Mouse (Mus musculus): ENCODE results near the gene Itga9. TPM values are rescaled to one million over a fixed set of nuclear protein-coding genes. Genes with fewer than 3 reads are reported as not detected.

Gene Itga9
- polyA plus RNA-seq, 1 experiment: 9.0 TPM

DNA sequence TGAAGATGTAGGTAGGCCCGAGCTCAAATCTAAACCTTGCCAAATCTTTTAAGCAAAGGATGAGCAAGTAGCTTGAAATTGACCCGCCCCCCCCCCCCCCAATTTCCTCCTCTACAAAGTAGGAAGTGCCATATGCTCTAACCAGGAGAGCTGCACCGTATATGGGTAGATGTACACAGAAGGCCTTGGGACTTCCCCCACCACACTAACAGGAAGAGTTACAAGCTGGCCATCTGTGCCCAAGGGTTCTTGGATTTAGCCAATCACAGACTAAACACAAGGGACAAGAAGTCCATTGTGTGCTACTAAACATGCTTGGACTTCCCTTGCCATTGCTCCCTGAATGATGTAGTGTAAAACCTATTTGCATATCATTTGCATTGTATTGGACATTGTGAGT lies 63.2 kb downstream of the Itga9 start:
- Histone ChIP-seq H3K36me3 (ENCODE audit: control insufficient read depth, insufficient read depth, low read length) (no peaks in the 10 kb centered on the region), H3K4me3 (ENCODE audit: control insufficient read depth, insufficient read depth, low read length) (no peak overlapping the region), H3K27me3 (ENCODE audit: control insufficient read depth, insufficient read depth, low read length) (no peaks in the 10 kb centered on the region; the same call in 1 of the 2 replicates), H3K4me1 (replicated peaks; ENCODE audit: control insufficient read depth, insufficient read depth, low read length) (peaks cover 14% of the 10 kb centered on the region), H3K27ac (ENCODE audit: control insufficient read depth, insufficient read depth, low read length) (no peak overlapping the region)
- DNase-seq: no peak
- 27% methylated on average over 3 of the region's 3 CpGs for WGBS
- no peak for TF ChIP-seq POLR2A (IDR thresholded peaks at IDR 0.05; ENCODE audit: control insufficient read depth, extremely low read depth, insufficient read depth, low read length, poor library complexity)
- no peak for TF ChIP-seq CTCF (IDR thresholded peaks at IDR 0.05; ENCODE audit: borderline replicate concordance, control insufficient read depth, extremely low read depth, insufficient read depth, low read length, poor library complexity)

DNA sequence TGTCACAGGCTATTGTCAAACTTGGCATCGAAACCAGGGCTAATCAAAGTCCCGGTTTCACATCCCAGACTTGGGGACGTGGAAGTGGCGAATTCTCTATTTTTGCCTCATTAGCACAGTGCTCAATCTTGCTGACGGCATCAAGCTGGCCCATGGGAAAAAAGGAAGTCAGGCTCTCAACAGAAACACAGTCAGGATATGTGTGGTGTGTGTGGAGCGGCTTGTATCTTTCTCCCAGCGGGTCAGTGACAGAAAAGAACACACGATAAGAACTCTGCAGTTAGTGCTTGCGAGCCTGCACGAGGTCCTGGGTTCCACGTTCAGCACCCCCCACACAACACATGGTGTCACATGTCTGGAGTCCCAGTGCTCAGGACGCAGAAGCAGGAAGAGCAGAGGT lies 67.8 kb downstream of the Itga9 start:
- no peaks in the 10 kb centered on the region for H3K27me3 ChIP-seq (ENCODE audit: control insufficient read depth, insufficient read depth, low read length)
- WGBS: 14% methylated on average over 12 of the region's 12 CpGs
- no peak overlapping the region for H3K4me3 ChIP-seq (ENCODE audit: control insufficient read depth, insufficient read depth, low read length)
- no peaks in the 10 kb centered on the region for H3K36me3 ChIP-seq (ENCODE audit: control insufficient read depth, insufficient read depth, low read length)
- TF ChIP-seq POLR2A (IDR thresholded peaks at IDR 0.05; ENCODE audit: control insufficient read depth, extremely low read depth, insufficient read depth, low read length, poor library complexity) (no peak), CTCF (IDR thresholded peaks at IDR 0.05; ENCODE audit: borderline replicate concordance, control insufficient read depth, extremely low read depth, insufficient read depth, low read length, poor library complexity) (no peak)
- H3K27ac ChIP-seq (ENCODE audit: control insufficient read depth, insufficient read depth, low read length): peak overlapping the region; percentile 11; the same call in 1 of the 2 replicates
- DNase-seq: no peak
- H3K4me1 ChIP-seq (replicated peaks; ENCODE audit: control insufficient read depth, insufficient read depth, low read length): peaks cover 37% of the 10 kb centered on the region

DNA sequence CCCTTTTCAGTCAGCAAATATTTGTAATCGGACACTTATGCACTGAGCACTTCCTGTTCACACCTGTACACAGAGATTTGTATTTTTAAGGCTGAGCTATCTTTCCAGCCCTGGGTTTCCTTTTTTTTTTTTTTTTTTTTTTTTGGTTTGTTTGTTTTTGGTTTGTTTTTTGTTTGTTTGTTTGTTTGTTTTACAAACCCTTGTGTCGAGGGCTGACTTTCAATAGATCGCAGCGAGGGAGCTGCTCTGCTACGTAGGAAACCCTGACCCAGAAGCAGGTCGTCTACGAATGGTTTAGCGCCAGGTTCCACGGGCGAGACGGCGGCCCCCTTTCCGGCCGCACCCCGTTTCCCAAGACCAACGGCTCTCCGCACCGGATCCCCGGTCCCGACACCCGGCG lies 68.3 kb downstream of the Itga9 start:
- peaks cover 35% of the 10 kb centered on the region for H3K4me1 ChIP-seq (replicated peaks; ENCODE audit: control insufficient read depth, insufficient read depth, low read length)
- H3K27me3 ChIP-seq (ENCODE audit: control insufficient read depth, insufficient read depth, low read length): no peaks in the 10 kb centered on the region
- WGBS: 85% methylated on average over 22 of the region's 22 CpGs
- no peaks in the 10 kb centered on the region for H3K36me3 ChIP-seq (ENCODE audit: control insufficient read depth, insufficient read depth, low read length)
- no peak overlapping the region for H3K27ac ChIP-seq (ENCODE audit: control insufficient read depth, insufficient read depth, low read length)
- no peak for DNase-seq
- no peak overlapping the region for H3K4me3 ChIP-seq (ENCODE audit: control insufficient read depth, insufficient read depth, low read length)
- TF ChIP-seq POLR2A (IDR thresholded peaks at IDR 0.05; ENCODE audit: control insufficient read depth, extremely low read depth, insufficient read depth, low read length, poor library complexity): no peak
- no peak for TF ChIP-seq CTCF (IDR thresholded peaks at IDR 0.05; ENCODE audit: borderline replicate concordance, control insufficient read depth, extremely low read depth, insufficient read depth, low read length, poor library complexity)

DNA sequence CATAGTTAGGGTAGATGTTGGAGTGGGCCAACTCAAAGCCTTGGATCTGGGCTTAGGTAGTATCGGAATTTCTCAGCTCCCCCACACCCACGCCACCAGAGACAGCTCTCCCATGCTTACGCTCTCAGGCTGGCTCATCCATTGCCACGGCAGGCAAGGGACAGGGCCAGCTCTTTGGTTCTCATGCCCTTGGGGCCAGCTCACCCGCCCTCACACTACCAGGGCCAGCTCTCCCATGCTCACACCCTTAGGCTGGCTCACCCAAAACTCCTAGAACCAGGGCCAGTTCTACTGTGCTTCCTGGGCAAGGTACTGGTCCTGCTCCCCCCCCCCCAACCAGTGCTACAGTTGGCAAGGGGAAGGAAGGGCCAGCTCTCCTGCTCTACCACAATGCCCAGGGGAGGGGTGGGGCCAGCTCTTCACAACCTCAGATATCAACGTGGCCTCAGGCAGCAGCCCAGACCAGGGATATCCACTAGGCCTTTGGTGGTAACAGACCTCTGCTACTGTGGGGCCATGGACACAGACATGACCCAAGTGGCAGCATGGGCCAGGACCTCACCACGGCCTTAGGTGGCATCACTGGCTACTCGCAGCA lies 69.2 kb downstream of the Itga9 start:
- TF ChIP-seq CTCF (IDR thresholded peaks at IDR 0.05; ENCODE audit: borderline replicate concordance, control insufficient read depth, extremely low read depth, insufficient read depth, low read length, poor library complexity) (no peak), POLR2A (IDR thresholded peaks at IDR 0.05; ENCODE audit: control insufficient read depth, extremely low read depth, insufficient read depth, low read length, poor library complexity) (no peak)
- Histone ChIP-seq H3K36me3 (ENCODE audit: control insufficient read depth, insufficient read depth, low read length) (no peaks in the 10 kb centered on the region), H3K27ac (ENCODE audit: control insufficient read depth, insufficient read depth, low read length) (no peak overlapping the region), H3K4me1 (replicated peaks; ENCODE audit: control insufficient read depth, insufficient read depth, low read length) (peaks cover 35% of the 10 kb centered on the region), H3K27me3 (ENCODE audit: control insufficient read depth, insufficient read depth, low read length) (no peaks in the 10 kb centered on the region), H3K4me3 (ENCODE audit: control insufficient read depth, insufficient read depth, low read length) (no peak overlapping the region)
- 85% methylated on average over 8 of the region's 8 CpGs for WGBS
- no peak for DNase-seq

DNA sequence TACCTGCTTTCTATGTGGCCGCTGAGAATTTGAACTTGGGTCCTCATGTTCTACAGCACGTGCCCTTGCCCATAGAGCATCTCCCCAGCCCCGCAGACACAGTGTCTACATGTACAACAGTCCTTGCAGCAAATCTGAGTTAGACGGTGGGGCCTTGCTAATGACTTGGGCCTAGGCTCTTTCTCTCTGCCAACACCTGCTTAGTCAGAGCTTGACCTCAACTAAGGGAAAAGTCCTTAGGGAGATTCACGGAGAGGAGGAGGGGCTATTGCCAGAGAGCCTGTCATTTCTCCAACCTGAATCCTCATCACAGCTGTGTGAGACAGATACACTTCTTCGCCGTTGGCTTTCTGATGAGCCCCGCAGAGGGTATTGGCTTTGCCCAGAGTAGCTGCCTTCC lies 70.2 kb downstream of the Itga9 start:
- DNase-seq: no peak
- H3K27me3 ChIP-seq (ENCODE audit: control insufficient read depth, insufficient read depth, low read length): no peaks in the 10 kb centered on the region
- H3K4me1 ChIP-seq (replicated peaks; ENCODE audit: control insufficient read depth, insufficient read depth, low read length): peaks cover 32% of the 10 kb centered on the region
- H3K36me3 ChIP-seq (ENCODE audit: control insufficient read depth, insufficient read depth, low read length): no peaks in the 10 kb centered on the region
- H3K4me3 ChIP-seq (ENCODE audit: control insufficient read depth, insufficient read depth, low read length): no peak overlapping the region
- TF ChIP-seq POLR2A (IDR thresholded peaks at IDR 0.05; ENCODE audit: control insufficient read depth, extremely low read depth, insufficient read depth, low read length, poor library complexity) (no peak), CTCF (IDR thresholded peaks at IDR 0.05; ENCODE audit: borderline replicate concordance, control insufficient read depth, extremely low read depth, insufficient read depth, low read length, poor library complexity) (no peak)
- H3K27ac ChIP-seq (ENCODE audit: control insufficient read depth, insufficient read depth, low read length): no peak overlapping the region
- 82% methylated on average over 8 of the region's 8 CpGs for WGBS

DNA sequence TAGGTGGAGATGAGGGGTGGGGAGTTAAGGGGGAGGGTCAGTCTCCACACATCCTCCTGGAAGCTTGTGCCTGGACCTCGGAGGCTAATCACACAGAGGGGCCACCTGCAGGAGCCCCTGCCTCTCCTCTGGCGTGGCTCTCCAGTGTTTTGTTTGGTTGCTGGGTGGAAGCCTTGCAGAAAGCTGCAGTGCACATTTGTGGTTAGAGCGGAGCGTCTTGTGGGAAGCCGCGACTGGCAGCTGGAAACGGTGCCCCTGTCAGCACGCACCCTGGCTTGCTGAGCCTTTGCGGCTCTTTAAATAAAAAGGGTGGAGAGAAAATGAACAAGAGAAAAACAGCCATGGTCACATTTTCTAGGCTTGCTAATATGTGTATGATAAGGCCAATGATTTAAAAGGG lies 70.9 kb downstream of the Itga9 start:
- peak; percentile 60 for DNase-seq
- TF ChIP-seq CTCF (IDR thresholded peaks at IDR 0.05; ENCODE audit: borderline replicate concordance, control insufficient read depth, extremely low read depth, insufficient read depth, low read length, poor library complexity) (no peak), POLR2A (IDR thresholded peaks at IDR 0.05; ENCODE audit: control insufficient read depth, extremely low read depth, insufficient read depth, low read length, poor library complexity) (no peak)

More for the DNA sequence above, 70.9 kb downstream of the Itga9 start:
- Histone ChIP-seq H3K4me1 (replicated peaks; ENCODE audit: control insufficient read depth, insufficient read depth, low read length) (peaks cover 31% of the 10 kb centered on the region), H3K27me3 (ENCODE audit: control insufficient read depth, insufficient read depth, low read length) (no peaks in the 10 kb centered on the region), H3K27ac (ENCODE audit: control insufficient read depth, insufficient read depth, low read length) (peak overlapping the region; percentile 21; the same call in 1 of the 2 replicates), H3K4me3 (ENCODE audit: control insufficient read depth, insufficient read depth, low read length) (no peak overlapping the region), H3K36me3 (ENCODE audit: control insufficient read depth, insufficient read depth, low read length) (no peaks in the 10 kb centered on the region)
- WGBS: 9% methylated on average over 9 of the region's 9 CpGs

Measured in thymus, adult 2 months (tissue).